Mouse (Mus musculus) brain, embryonic 14.5 days (tissue): Measurements from ENCODE around the gene Pcp4l1.

Experiments
- CTCF ChIP-seq: fragments of 200-500 bp; IDR thresholded peaks from 2 replicates; pipeline ENCODE4 v1.5.1; 2012; ENCODE audit warnings: inconsistent platforms, mild to moderate bottlenecking, moderate library complexity, borderline replicate concordance; ENCODE audit not compliant: insufficient read depth, insufficient read length; ENCODE audit errors: extremely low read depth
- POLR2A ChIP-seq: fragments of 200-500 bp; IDR thresholded peaks from 2 replicates; pipeline ENCODE4 v1.6.1; 2012; ENCODE audit warnings: mild to moderate bottlenecking, inconsistent platforms, borderline replicate concordance; ENCODE audit not compliant: poor library complexity, insufficient read depth, insufficient read length, severe bottlenecking; ENCODE audit errors: extremely low read depth

DNA sequence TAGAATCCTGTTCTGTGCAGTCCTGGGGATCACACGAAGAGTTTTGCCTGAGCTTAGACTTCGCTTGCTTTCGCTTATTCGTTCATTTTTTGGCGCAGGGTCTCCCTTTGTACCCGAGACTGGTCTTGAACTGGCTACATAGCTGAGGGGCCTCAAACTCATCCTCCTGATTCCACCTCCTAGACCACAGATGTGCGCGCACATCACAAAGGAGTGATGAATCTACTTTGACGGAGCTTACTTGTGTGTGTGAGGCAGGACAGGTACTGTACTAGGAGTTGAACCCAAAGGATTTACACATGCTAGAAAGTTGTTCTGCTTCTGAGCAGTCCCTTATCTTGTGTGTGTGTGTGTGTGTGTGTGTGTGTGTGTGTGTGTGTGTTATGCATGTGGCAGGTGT lies 5.2 kb downstream of the Pcp4l1 start:
- TF ChIP-seq CTCF (no peak), POLR2A (no peak)
